Mouse (Mus musculus): ENCODE measurements around the gene Ttf1.
"Not testable (repeated sequence)": the region's sequence is repeated elsewhere in the genome, so short reads cannot be mapped to it uniquely, and the experiment has no call there.

DNA sequence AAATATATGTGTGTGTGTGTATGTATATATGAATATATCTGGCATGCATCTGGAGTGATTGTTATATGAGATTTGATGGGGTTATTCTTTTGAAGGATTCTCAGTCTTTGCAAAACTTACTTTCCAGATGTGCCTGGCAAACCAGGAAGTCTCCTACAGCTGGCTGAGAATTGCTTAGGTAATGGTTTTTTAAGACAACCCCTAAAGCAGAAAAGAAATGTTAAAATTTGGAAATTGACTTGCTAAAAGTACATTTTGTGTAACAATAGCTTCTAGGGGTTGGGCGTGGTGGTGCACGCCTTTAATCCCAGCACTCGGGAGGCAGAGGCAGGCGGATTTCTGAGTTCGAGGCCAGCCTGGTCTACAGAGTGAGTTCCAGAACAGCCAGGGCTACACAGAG lies 37.9 kb downstream of the Ttf1 start:
- not testable (repeated sequence) for TF ChIP-seq CTCF (IDR thresholded peaks at IDR 0.05; ENCODE audit: extremely low read depth, insufficient read length, insufficient replicate concordance, low read depth, low read length); POLR2A (IDR thresholded peaks at IDR 0.05; ENCODE audit: low read depth, low read length)
